Mouse (Mus musculus) lung, postnatal 0 days (tissue): Measurements from ENCODE around the gene Rock2. TPM values are rescaled to one million over a fixed set of nuclear protein-coding genes. Genes with fewer than 3 reads are reported as not detected.
A peak's percentile ranks its signal among the peaks of the same experiment; 100 is the strongest.

Source experiments
- ATAC-seq: fragments of 200-750 bp; cut with Nextera tagmentation; 2 replicates; pipeline ENCODE4 v1.8.0; 2017; ENCODE audit warnings: moderate library complexity
- DNase-seq: peaks from one replicate; pipeline ENCODE4 v3.0.0-alpha.2; 2016; ENCODE audit warnings: low spot score
- H3K27ac ChIP-seq: fragments of 300-500 bp; sonication (generic); 2 replicates; pipeline ENCODE4 v1.5.1; 2014; ENCODE audit warnings: antibody characterized with exemption, mild to moderate bottlenecking, low read length, mixed read lengths
- H3K27me3 ChIP-seq: fragments of 300-500 bp; sonication (generic); replicated peaks from 2 replicates; pipeline ENCODE4 v1.6.1; 2014; ENCODE audit warnings: low read length, mixed read lengths; ENCODE audit not compliant: insufficient read depth
- H3K36me3 ChIP-seq: fragments of 300-500 bp; sonication (generic); 2 replicates; pipeline ENCODE4 v1.6.1; 2014; ENCODE audit warnings: low read length, mixed read lengths; ENCODE audit not compliant: insufficient read depth
- H3K4me1 ChIP-seq: fragments of 300-500 bp; sonication (generic); 2 replicates; pipeline ENCODE4 v1.6.1; 2014; ENCODE audit warnings: antibody characterized with exemption, low read depth, low read length, mixed read lengths; ENCODE audit not compliant: insufficient read depth
- H3K4me2 ChIP-seq: fragments of 300-500 bp; sonication (generic); replicated peaks from 2 replicates; pipeline ENCODE4 v1.6.1; 2014; ENCODE audit warnings: low read depth, mild to moderate bottlenecking, low read length, moderate library complexity, mixed read lengths
- H3K4me3 ChIP-seq: fragments of 300-500 bp; sonication (generic); 2 replicates; pipeline ENCODE4 v1.5.1; 2014; ENCODE audit warnings: low read depth, low read length
- H3K9ac ChIP-seq: fragments of 300-500 bp; sonication (generic); replicated peaks from 2 replicates; pipeline ENCODE4 v1.6.1; 2014; ENCODE audit warnings: low read depth, mild to moderate bottlenecking
- H3K9me3 ChIP-seq: fragments of 300-500 bp; sonication (generic); 2 replicates; pipeline ENCODE4 v1.6.1; 2016; ENCODE audit warnings: low read length, mixed read lengths
- CTCF ChIP-seq: IDR thresholded peaks from 2 replicates; pipeline ENCODE4 v1.5.1; 2016; ENCODE audit warnings: antibody characterized with exemption, mild to moderate bottlenecking
- EP300 ChIP-seq: IDR thresholded peaks from 2 replicates; pipeline ENCODE4 v1.6.1; 2016; ENCODE audit warnings: antibody characterized with exemption, mild to moderate bottlenecking, control low read depth
- WGBS: fragments of 180-500 bp; shearing (Covaris S2); extraction: QIAGEN DNeasy Blood & Tissue Kit; methylation state at CpG from one replicate; pipeline ENCODE4 v1.1.7; 2014; 5-methylcytosine and 5-hydroxymethylcytosine counted together
- polyA plus RNA-seq: library from polyadenylated mRNA; unstranded; fragments of >200 nt; fragmentation: Nextera tagmentation; extraction: Ambion mirVana; gene quantifications from 2 replicates; pipeline ENCODE4 v1.2.1, GENCODE M21; 2015

The Rock2 gene
- polyA plus RNA-seq, 1 experiment from 2014 or later, result 18.2 TPM

DNA sequence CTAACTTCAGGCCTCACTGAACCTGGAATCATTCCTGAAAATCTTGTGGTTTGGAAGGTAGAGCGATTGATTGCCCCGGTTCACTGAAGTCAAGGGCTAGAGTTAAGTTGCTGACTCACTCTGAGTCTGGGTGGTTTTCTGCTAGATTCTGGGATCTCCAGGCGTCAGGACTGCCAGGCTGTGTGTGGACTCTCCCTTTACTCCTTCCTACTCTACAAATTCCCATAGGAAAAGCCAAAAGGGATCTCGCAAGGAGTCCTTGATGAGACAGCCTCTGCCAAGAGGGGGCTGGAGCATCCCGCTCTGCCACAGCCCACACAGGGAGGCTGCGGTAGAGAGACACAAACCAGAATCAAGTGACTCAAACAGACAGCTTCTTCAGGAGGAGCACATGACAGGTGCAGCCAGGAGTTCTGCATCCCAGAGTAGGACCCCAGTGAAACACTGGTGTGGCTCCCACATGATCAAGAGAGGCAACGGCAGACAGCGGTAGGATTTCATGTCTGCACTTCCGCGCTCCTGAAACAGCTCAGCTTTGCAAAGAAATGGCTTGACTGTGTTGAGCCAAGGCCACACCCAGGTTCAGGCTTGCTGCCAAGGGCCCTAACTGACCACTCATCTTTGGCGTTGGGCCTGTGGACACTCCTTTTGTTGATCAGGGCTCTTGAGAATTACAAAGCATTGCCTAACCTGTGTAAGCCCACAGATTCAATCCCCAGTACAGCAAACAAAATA, 41.1 kb upstream of the Rock2 start:
- ATAC-seq (peak; percentile 84), DNase-seq (peak; percentile 93)
- no peak overlapping the region for H3K9ac ChIP-seq
- H3K27me3 ChIP-seq, result no peaks in the 10 kb centered on the region
- H3K36me3 ChIP-seq, result no peaks in the 10 kb centered on the region
- H3K4me1 ChIP-seq, result peaks cover 7% of the 10 kb centered on the region; the same call in 1 of the 2 replicates
- no peaks in the 10 kb centered on the region for H3K9me3 ChIP-seq
- H3K4me2 ChIP-seq, result peak overlapping the region; percentile 46
- 41% methylated on average over 11 of the region's 11 CpGs for WGBS
- peak overlapping the region; percentile 85 for H3K27ac ChIP-seq
- no peak overlapping the region for H3K4me3 ChIP-seq
- TF ChIP-seq CTCF (no peak), EP300 (peak; percentile 74)

DNA sequence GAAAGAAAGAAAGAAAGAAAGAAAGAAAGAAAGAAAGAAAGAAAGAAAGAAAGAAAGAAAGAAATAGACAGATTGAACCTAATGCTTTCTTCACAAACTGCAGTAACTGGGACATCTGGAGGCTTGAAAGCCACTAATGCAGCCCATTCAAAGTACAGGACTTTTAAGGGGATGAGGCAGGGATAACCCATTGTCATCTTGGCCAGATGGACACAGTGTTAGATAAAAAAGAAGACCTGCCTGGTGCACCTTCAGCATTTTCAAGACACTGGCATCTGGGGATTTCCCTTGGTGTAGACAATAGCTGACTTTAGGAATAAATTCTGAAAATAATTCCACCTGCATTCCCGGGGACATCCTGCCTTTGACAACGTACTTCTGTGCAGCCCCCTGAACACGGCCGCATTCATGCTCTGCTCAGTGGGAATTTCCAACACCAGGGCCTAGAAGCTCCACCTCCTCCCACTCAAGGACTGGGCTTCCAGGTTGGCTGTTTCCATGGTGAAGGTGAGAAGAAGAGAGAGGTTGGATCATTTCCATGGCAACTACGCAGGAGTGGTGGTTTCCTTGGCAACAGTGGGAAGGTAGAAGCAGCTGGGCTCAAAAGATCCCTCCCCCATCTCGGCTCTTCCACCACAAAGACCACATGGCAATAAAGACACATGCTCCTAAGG, 38.9 kb upstream of the Rock2 start:
- TF ChIP-seq EP300 (no peak), CTCF (no peak)
- H3K27me3 ChIP-seq, result no peaks in the 10 kb centered on the region
- no peak overlapping the region for H3K27ac ChIP-seq
- H3K4me1 ChIP-seq, result peaks cover 7% of the 10 kb centered on the region; the same call in 1 of the 2 replicates
- no peak overlapping the region for H3K9ac ChIP-seq
- no peak overlapping the region for H3K4me3 ChIP-seq
- DNase-seq (peak; percentile 61), ATAC-seq (no peak)
- H3K36me3 ChIP-seq, result no peaks in the 10 kb centered on the region
- no peak overlapping the region for H3K4me2 ChIP-seq
- no peaks in the 10 kb centered on the region for H3K9me3 ChIP-seq
- 35% methylated on average over 6 of the region's 6 CpGs for WGBS

DNA sequence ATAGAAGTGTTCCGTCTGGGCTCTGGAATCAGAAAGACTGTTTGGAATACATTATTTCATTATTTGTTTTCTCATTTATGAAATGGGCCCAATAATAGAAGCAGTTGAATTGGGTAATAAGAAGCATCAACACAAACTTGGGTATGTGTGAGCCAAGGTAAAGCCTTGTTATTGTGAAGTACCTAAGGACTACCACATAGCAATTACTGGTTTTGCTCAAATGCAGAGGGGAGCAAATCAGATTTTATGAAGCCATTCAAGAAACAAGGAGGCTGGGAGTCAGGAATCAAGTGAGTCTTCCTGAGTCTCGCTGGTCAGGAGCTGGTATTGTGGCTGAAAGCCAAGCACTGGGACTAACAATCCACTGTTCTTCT, 38.4 kb upstream of the Rock2 start:
- no peak for ATAC-seq
- Histone ChIP-seq H3K4me3 (no peak overlapping the region), H3K4me2 (no peak overlapping the region), H3K27me3 (no peaks in the 10 kb centered on the region), H3K9ac (no peak overlapping the region), H3K4me1 (peaks cover 7% of the 10 kb centered on the region; the same call in 1 of the 2 replicates), H3K36me3 (no peaks in the 10 kb centered on the region), H3K9me3 (no peaks in the 10 kb centered on the region), H3K27ac (no peak overlapping the region)
- TF ChIP-seq CTCF (no peak), EP300 (no peak)
- no peak for DNase-seq
- WGBS, result 64% methylated on average over 2 of the region's 2 CpGs

DNA sequence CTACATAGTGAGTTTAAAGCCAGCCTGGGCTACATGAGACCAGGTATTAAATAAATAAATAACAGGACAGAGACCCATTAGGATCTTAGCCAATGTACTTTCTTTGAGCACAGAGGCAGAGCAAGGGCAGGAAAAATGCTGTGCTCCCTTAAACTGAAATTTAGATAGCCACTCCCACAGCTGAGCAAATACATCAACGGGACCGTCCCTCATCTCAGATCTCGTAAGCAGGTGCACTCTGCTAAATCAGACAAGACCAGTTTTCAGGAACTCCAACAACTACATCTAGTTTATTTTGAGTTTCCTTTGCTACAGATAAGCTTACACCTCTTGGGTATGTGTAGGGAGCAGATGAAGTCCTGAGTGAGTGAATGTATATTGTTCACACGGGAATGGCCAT, 36.6 kb upstream of the Rock2 start:
- DNase-seq (no peak), ATAC-seq (no peak)
- peaks cover 7% of the 10 kb centered on the region; the same call in 1 of the 2 replicates for H3K4me1 ChIP-seq
- no peak overlapping the region for H3K4me3 ChIP-seq
- TF ChIP-seq CTCF (no peak), EP300 (no peak)
- WGBS, result 42% methylated on average over 4 of the region's 4 CpGs
- no peaks in the 10 kb centered on the region for H3K9me3 ChIP-seq
- H3K4me2 ChIP-seq, result no peak overlapping the region
- no peaks in the 10 kb centered on the region for H3K36me3 ChIP-seq
- H3K9ac ChIP-seq, result no peak overlapping the region
- no peak overlapping the region for H3K27ac ChIP-seq
- no peaks in the 10 kb centered on the region for H3K27me3 ChIP-seq

DNA sequence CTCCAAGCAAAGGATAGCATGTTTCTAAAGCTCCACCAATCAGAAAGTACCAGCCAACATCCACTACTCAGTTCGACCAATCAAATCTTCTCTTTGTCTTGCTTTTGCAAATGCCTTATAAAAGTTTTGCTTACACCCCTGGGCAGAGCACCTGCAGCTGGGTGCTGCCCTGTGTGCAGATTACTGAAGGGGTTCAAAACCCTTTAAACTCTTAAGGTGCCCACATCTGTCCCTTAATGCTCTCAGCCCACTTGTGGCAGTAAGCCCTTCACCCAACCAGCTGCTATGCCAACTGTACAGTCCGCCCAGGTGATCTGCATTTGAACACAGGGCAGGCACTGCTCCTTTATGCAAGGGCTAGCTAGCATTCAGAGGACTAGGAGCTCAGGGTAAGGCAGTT, 34.9 kb upstream of the Rock2 start:
- Histone ChIP-seq H3K27me3 (no peaks in the 10 kb centered on the region), H3K9me3 (no peaks in the 10 kb centered on the region), H3K4me3 (no peak overlapping the region), H3K27ac (no peak overlapping the region), H3K4me1 (no peaks in the 10 kb centered on the region), H3K9ac (no peak overlapping the region), H3K36me3 (no peaks in the 10 kb centered on the region), H3K4me2 (no peak overlapping the region)
- no peak for TF ChIP-seq CTCF
- TF ChIP-seq EP300, result no peak
- 92% methylated on average over 2 of the region's 2 CpGs for WGBS
- no peak for DNase-seq
- ATAC-seq, result no peak

DNA sequence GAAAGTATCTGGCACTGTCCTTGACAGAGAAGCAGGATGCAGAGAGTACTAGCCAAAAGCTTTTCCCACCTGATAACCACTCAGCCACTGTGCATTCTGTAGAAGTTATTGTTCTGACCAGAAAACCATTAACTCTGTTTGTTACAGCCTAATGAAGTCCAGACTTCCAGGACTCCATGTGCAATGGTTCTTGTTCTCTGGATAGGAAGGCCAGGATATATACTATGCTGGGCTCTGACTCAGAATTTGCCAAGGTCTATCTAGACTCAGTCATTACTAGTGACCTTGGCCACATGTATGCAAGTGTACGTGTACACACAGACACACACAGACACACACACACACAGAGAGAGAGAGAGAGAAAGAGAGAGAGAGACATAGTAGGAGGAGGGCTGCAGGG, 34.2 kb upstream of the Rock2 start:
- Histone ChIP-seq H3K9me3 (no peaks in the 10 kb centered on the region), H3K27me3 (no peaks in the 10 kb centered on the region), H3K4me1 (peaks cover 4% of the 10 kb centered on the region; the same call in 1 of the 2 replicates), H3K9ac (no peak overlapping the region), H3K4me2 (no peak overlapping the region), H3K4me3 (no peak overlapping the region), H3K27ac (no peak overlapping the region), H3K36me3 (no peaks in the 10 kb centered on the region)
- TF ChIP-seq CTCF (no peak), EP300 (no peak)
- ATAC-seq (no peak), DNase-seq (no peak)
- 80% methylated on average over 1 of the region's 1 CpGs for WGBS
